Mouse (Mus musculus): Measurements from ENCODE around the gene Plxna2. TPM values are rescaled to one million over a fixed set of nuclear protein-coding genes. Genes with fewer than 3 reads are reported as not detected.

The Plxna2 gene
- polyA plus RNA-seq, 1 experiment from 2014 or later, result 10.3 TPM

GRCm38 (mm10) chr1:194797843-194798242 lies 179.8 kb downstream of the Plxna2 start:
- Histone ChIP-seq H3K27ac (no peak overlapping the region), H3K4me3 (ENCODE audit: inconsistent target) (no peak overlapping the region), H3K79me2 (ENCODE audit: inconsistent target) (no peaks in the 10 kb centered on the region), H3K36me3 (ENCODE audit: inconsistent target) (peaks cover 24% of the 10 kb centered on the region; the same call in 1 of the 2 replicates)
- WGBS (ENCODE audit: missing documents), result 94% methylated on average over 1 of the region's 1 CpGs

- Histone ChIP-seq H3K4me3 (ENCODE audit: inconsistent target) (no peak overlapping the region), H3K79me2 (ENCODE audit: inconsistent target) (no peaks in the 10 kb centered on the region), H3K36me3 (ENCODE audit: inconsistent target) (peaks cover 21% of the 10 kb centered on the region; the same call in 1 of the 2 replicates), H3K27ac (no peak overlapping the region)
Measured at GRCm38 (mm10) chr1:194798511-194798910, 180.5 kb downstream of the Plxna2 start.

- Histone ChIP-seq H3K4me3 (ENCODE audit: inconsistent target) (no peak overlapping the region), H3K79me2 (ENCODE audit: inconsistent target) (no peaks in the 10 kb centered on the region), H3K27ac (no peak overlapping the region), H3K36me3 (ENCODE audit: inconsistent target) (peaks cover 25% of the 10 kb centered on the region; the same call in 1 of the 2 replicates)
Measured at GRCm38 (mm10) chr1:194808261-194808660, 190.2 kb downstream of the Plxna2 start.

- no peaks in the 10 kb centered on the region for H3K79me2 ChIP-seq (ENCODE audit: inconsistent target)
- peaks cover 25% of the 10 kb centered on the region; the same call in 1 of the 2 replicates for H3K36me3 ChIP-seq (ENCODE audit: inconsistent target)
- H3K27ac ChIP-seq, result no peak overlapping the region
- no peak overlapping the region for H3K4me3 ChIP-seq (ENCODE audit: inconsistent target)
Measured at GRCm38 (mm10) chr1:194808681-194809080, 190.7 kb downstream of the Plxna2 start.

GRCm38 (mm10) chr1:194809600-194809999 lies 191.6 kb downstream of the Plxna2 start:
- Histone ChIP-seq H3K79me2 (ENCODE audit: inconsistent target) (no peaks in the 10 kb centered on the region), H3K36me3 (ENCODE audit: inconsistent target) (peaks cover 25% of the 10 kb centered on the region; the same call in 1 of the 2 replicates), H3K4me3 (ENCODE audit: inconsistent target) (no peak overlapping the region), H3K27ac (no peak overlapping the region)

GRCm38 (mm10) chr1:194814187-194814586 lies 196.2 kb downstream of the Plxna2 start:
- Histone ChIP-seq H3K79me2 (ENCODE audit: inconsistent target) (no peaks in the 10 kb centered on the region), H3K4me3 (ENCODE audit: inconsistent target) (no peak overlapping the region), H3K27ac (no peak overlapping the region), H3K36me3 (ENCODE audit: inconsistent target) (peaks cover 19% of the 10 kb centered on the region; the same call in 1 of the 2 replicates)
- 93% methylated on average over 5 of the region's 5 CpGs for WGBS (ENCODE audit: missing documents)

- Histone ChIP-seq H3K27ac (no peak overlapping the region), H3K36me3 (ENCODE audit: inconsistent target) (peaks cover 9% of the 10 kb centered on the region; the same call in 1 of the 2 replicates), H3K4me3 (ENCODE audit: inconsistent target) (no peak overlapping the region), H3K79me2 (ENCODE audit: inconsistent target) (no peaks in the 10 kb centered on the region)
- WGBS (ENCODE audit: missing documents), result no CpG with 5 or more reads among the region's 1 CpGs
Measured at GRCm38 (mm10) chr1:194815547-194815946, 197.5 kb downstream of the Plxna2 start.

- H3K79me2 ChIP-seq (ENCODE audit: inconsistent target), result no peaks in the 10 kb centered on the region
- WGBS (ENCODE audit: missing documents), result 40% methylated on average over 2 of the region's 2 CpGs
- H3K4me3 ChIP-seq (ENCODE audit: inconsistent target), result no peak overlapping the region
- H3K27ac ChIP-seq, result no peak overlapping the region
- no peaks in the 10 kb centered on the region for H3K36me3 ChIP-seq (ENCODE audit: inconsistent target)
Measured at GRCm38 (mm10) chr1:194816913-194817312, 198.9 kb downstream of the Plxna2 start.

- no peak overlapping the region for H3K4me3 ChIP-seq (ENCODE audit: inconsistent target)
- WGBS (ENCODE audit: missing documents), result 89% methylated on average over 4 of the region's 4 CpGs
- no peaks in the 10 kb centered on the region for H3K36me3 ChIP-seq (ENCODE audit: inconsistent target)
- H3K27ac ChIP-seq, result no peak overlapping the region
- H3K79me2 ChIP-seq (ENCODE audit: inconsistent target), result no peaks in the 10 kb centered on the region
Measured at GRCm38 (mm10) chr1:194820953-194821352, 202.9 kb downstream of the Plxna2 start.

- whole genome bisulfite sequencing (ENCODE audit: missing documents), result 82% methylated on average over 1 of the region's 1 CpGs
- H3K27ac ChIP-seq, result no peak overlapping the region
- no peaks in the 10 kb centered on the region for H3K36me3 ChIP-seq (ENCODE audit: inconsistent target)
- no peaks in the 10 kb centered on the region for H3K79me2 ChIP-seq (ENCODE audit: inconsistent target)
- H3K4me3 ChIP-seq (ENCODE audit: inconsistent target), result no peak overlapping the region
Measured at GRCm38 (mm10) chr1:194821721-194822120, 203.7 kb downstream of the Plxna2 start.

GRCm38 (mm10) chr1:194828316-194828715 lies 210.3 kb downstream of the Plxna2 start:
- Histone ChIP-seq H3K4me3 (ENCODE audit: inconsistent target) (no peak overlapping the region), H3K36me3 (ENCODE audit: inconsistent target) (no peaks in the 10 kb centered on the region), H3K79me2 (ENCODE audit: inconsistent target) (no peaks in the 10 kb centered on the region), H3K27ac (no peak overlapping the region)

- no peaks in the 10 kb centered on the region for H3K79me2 ChIP-seq (ENCODE audit: inconsistent target)
- H3K27ac ChIP-seq, result no peak overlapping the region
- H3K4me3 ChIP-seq (ENCODE audit: inconsistent target), result no peak overlapping the region
- H3K36me3 ChIP-seq (ENCODE audit: inconsistent target), result no peaks in the 10 kb centered on the region
Measured at GRCm38 (mm10) chr1:194835238-194835637, 217.2 kb downstream of the Plxna2 start.

GRCm38 (mm10) chr1:194836182-194836581 lies 218.2 kb downstream of the Plxna2 start:
- no peaks in the 10 kb centered on the region for H3K79me2 ChIP-seq (ENCODE audit: inconsistent target)
- H3K36me3 ChIP-seq (ENCODE audit: inconsistent target), result no peaks in the 10 kb centered on the region
- no peak overlapping the region for H3K4me3 ChIP-seq (ENCODE audit: inconsistent target)
- no peak overlapping the region for H3K27ac ChIP-seq
- 80% methylated on average over 3 of the region's 3 CpGs for WGBS (ENCODE audit: missing documents)

- Histone ChIP-seq H3K27ac (no peak overlapping the region), H3K36me3 (ENCODE audit: inconsistent target) (no peaks in the 10 kb centered on the region), H3K79me2 (ENCODE audit: inconsistent target) (no peaks in the 10 kb centered on the region), H3K4me3 (ENCODE audit: inconsistent target) (no peak overlapping the region)
- 98% methylated on average over 4 of the region's 4 CpGs for WGBS (ENCODE audit: missing documents)
Measured at GRCm38 (mm10) chr1:194836671-194837070, 218.7 kb downstream of the Plxna2 start.

GRCm38 (mm10) chr1:194839230-194839910 lies 221.4 kb downstream of the Plxna2 start:
- 0% methylated on average over 1 of the region's 1 CpGs for WGBS (ENCODE audit: missing documents)
- no peak overlapping the region for H3K27ac ChIP-seq
- no peaks in the 10 kb centered on the region for H3K79me2 ChIP-seq (ENCODE audit: inconsistent target)
- H3K36me3 ChIP-seq (ENCODE audit: inconsistent target), result no peaks in the 10 kb centered on the region
- H3K4me3 ChIP-seq (ENCODE audit: inconsistent target), result no peak overlapping the region

GRCm38 (mm10) chr1:194843020-194843419 lies 225.0 kb downstream of the Plxna2 start:
- 93% methylated on average over 2 of the region's 2 CpGs for WGBS (ENCODE audit: missing documents)
- H3K4me3 ChIP-seq (ENCODE audit: inconsistent target), result no peak overlapping the region
- no peak overlapping the region for H3K27ac ChIP-seq
- H3K36me3 ChIP-seq (ENCODE audit: inconsistent target), result no peaks in the 10 kb centered on the region
- H3K79me2 ChIP-seq (ENCODE audit: inconsistent target), result no peaks in the 10 kb centered on the region
